Mouse (Mus musculus): ENCODE results near the gene Ebf1. TPM values are rescaled to one million over a fixed set of nuclear protein-coding genes. Genes with fewer than 3 reads are reported as not detected.
A peak's percentile ranks its signal among the peaks of the same experiment; 100 is the strongest.

Ebf1 gene
- polyA plus RNA-seq, 1 experiment = 188 TPM

- TF ChIP-seq POLR2A (IDR thresholded peaks at IDR 0.05; ENCODE audit: borderline replicate concordance, control insufficient read depth, low read depth, low read length) (no peak), CTCF (IDR thresholded peaks at IDR 0.05; ENCODE audit: control insufficient read depth, insufficient read depth, low read length) (no peak)
- WGBS = 84% methylated on average over 4 of the region's 4 CpGs
These were observed 265.4 kb downstream of the Ebf1 start for GRCm38 (mm10) chr11:44882476-44882970.

GRCm38 (mm10) chr11:44884337-44884736 is 267.2 kb downstream of the Ebf1 start:
- no peak overlapping the region for H3K4me3 ChIP-seq (replicated peaks; ENCODE audit: control insufficient read depth, low read depth, low read length)
- TF ChIP-seq CTCF (IDR thresholded peaks at IDR 0.05; ENCODE audit: control insufficient read depth, insufficient read depth, low read length) = no peak
- TF ChIP-seq POLR2A (IDR thresholded peaks at IDR 0.05; ENCODE audit: borderline replicate concordance, control insufficient read depth, low read depth, low read length) = no peak
- H3K4me1 ChIP-seq (ENCODE audit: control insufficient read depth, insufficient read depth, low read length) = no peaks in the 10 kb centered on the region; the same call in 1 of the 2 replicates
- no peak overlapping the region for H3K27ac ChIP-seq (ENCODE audit: control insufficient read depth, insufficient read depth, low read depth, low read length, poor library complexity)
- 69% methylated on average over 3 of the region's 3 CpGs for WGBS

More at GRCm38 (mm10) chr11:44882476-44882970, 265.4 kb downstream of the Ebf1 start:
- Histone ChIP-seq H3K4me3 (replicated peaks; ENCODE audit: control insufficient read depth, low read depth, low read length) (no peak overlapping the region), H3K27ac (ENCODE audit: control insufficient read depth, insufficient read depth, low read depth, low read length, poor library complexity) (no peak overlapping the region), H3K4me1 (ENCODE audit: control insufficient read depth, insufficient read depth, low read length) (no peaks in the 10 kb centered on the region; the same call in 1 of the 2 replicates)

- Histone ChIP-seq H3K27ac (ENCODE audit: control insufficient read depth, insufficient read depth, low read depth, low read length, poor library complexity) (no peak overlapping the region), H3K4me3 (replicated peaks; ENCODE audit: control insufficient read depth, low read depth, low read length) (no peak overlapping the region), H3K4me1 (ENCODE audit: control insufficient read depth, insufficient read depth, low read length) (no peaks in the 10 kb centered on the region; the same call in 1 of the 2 replicates)
- TF ChIP-seq POLR2A (IDR thresholded peaks at IDR 0.05; ENCODE audit: borderline replicate concordance, control insufficient read depth, low read depth, low read length) (no peak), CTCF (IDR thresholded peaks at IDR 0.05; ENCODE audit: control insufficient read depth, insufficient read depth, low read length) (no peak)
- 87% methylated on average over 2 of the region's 2 CpGs for WGBS
These were observed 269.8 kb downstream of the Ebf1 start for GRCm38 (mm10) chr11:44886897-44887296.

GRCm38 (mm10) chr11:44887691-44888090 is 270.6 kb downstream of the Ebf1 start:
- H3K4me3 ChIP-seq (replicated peaks; ENCODE audit: control insufficient read depth, low read depth, low read length) = no peak overlapping the region
- H3K27ac ChIP-seq (ENCODE audit: control insufficient read depth, insufficient read depth, low read depth, low read length, poor library complexity) = no peak overlapping the region
- H3K4me1 ChIP-seq (ENCODE audit: control insufficient read depth, insufficient read depth, low read length) = no peaks in the 10 kb centered on the region; the same call in 1 of the 2 replicates
- 79% methylated on average over 7 of the region's 7 CpGs for WGBS
- no peak for TF ChIP-seq POLR2A (IDR thresholded peaks at IDR 0.05; ENCODE audit: borderline replicate concordance, control insufficient read depth, low read depth, low read length)

- TF ChIP-seq CTCF (IDR thresholded peaks at IDR 0.05; ENCODE audit: control insufficient read depth, insufficient read depth, low read length) (no peak), POLR2A (IDR thresholded peaks at IDR 0.05; ENCODE audit: borderline replicate concordance, control insufficient read depth, low read depth, low read length) (no peak)
- no peak overlapping the region for H3K4me3 ChIP-seq (replicated peaks; ENCODE audit: control insufficient read depth, low read depth, low read length)
- 80% methylated on average over 4 of the region's 4 CpGs for WGBS
- no peak overlapping the region for H3K27ac ChIP-seq (ENCODE audit: control insufficient read depth, insufficient read depth, low read depth, low read length, poor library complexity)
- H3K4me1 ChIP-seq (ENCODE audit: control insufficient read depth, insufficient read depth, low read length) = peaks cover 3% of the 10 kb centered on the region; the same call in 1 of the 2 replicates
These were observed 271.3 kb downstream of the Ebf1 start for GRCm38 (mm10) chr11:44888390-44888789.

- no peak for TF ChIP-seq CTCF (IDR thresholded peaks at IDR 0.05; ENCODE audit: control insufficient read depth, insufficient read depth, low read length)
- no peak; the same call in 1 of the 2 replicates for TF ChIP-seq POLR2A (IDR thresholded peaks at IDR 0.05; ENCODE audit: borderline replicate concordance, control insufficient read depth, low read depth, low read length)
- Histone ChIP-seq H3K4me1 (ENCODE audit: control insufficient read depth, insufficient read depth, low read length) (peaks cover 6% of the 10 kb centered on the region; the same call in 1 of the 2 replicates), H3K27ac (ENCODE audit: control insufficient read depth, insufficient read depth, low read depth, low read length, poor library complexity) (peak overlapping the region; percentile 68), H3K4me3 (replicated peaks; ENCODE audit: control insufficient read depth, low read depth, low read length) (peak overlapping the region; percentile 35)
- WGBS = 19% methylated on average over 18 of the region's 18 CpGs
These were observed 275.9 kb downstream of the Ebf1 start for GRCm38 (mm10) chr11:44892814-44893521.

GRCm38 (mm10) chr11:44893986-44894385 is 276.9 kb downstream of the Ebf1 start:
- Histone ChIP-seq H3K27ac (ENCODE audit: control insufficient read depth, insufficient read depth, low read depth, low read length, poor library complexity) (no peak overlapping the region), H3K4me1 (ENCODE audit: control insufficient read depth, insufficient read depth, low read length) (peaks cover 7% of the 10 kb centered on the region; the same call in 1 of the 2 replicates), H3K4me3 (replicated peaks; ENCODE audit: control insufficient read depth, low read depth, low read length) (no peak overlapping the region)
- TF ChIP-seq CTCF (IDR thresholded peaks at IDR 0.05; ENCODE audit: control insufficient read depth, insufficient read depth, low read length) (no peak), POLR2A (IDR thresholded peaks at IDR 0.05; ENCODE audit: borderline replicate concordance, control insufficient read depth, low read depth, low read length) (no peak)

GRCm38 (mm10) chr11:44894798-44895197 is 277.7 kb downstream of the Ebf1 start:
- Histone ChIP-seq H3K4me1 (ENCODE audit: control insufficient read depth, insufficient read depth, low read length) (peaks cover 7% of the 10 kb centered on the region; the same call in 1 of the 2 replicates), H3K27ac (ENCODE audit: control insufficient read depth, insufficient read depth, low read depth, low read length, poor library complexity) (no peak overlapping the region), H3K4me3 (replicated peaks; ENCODE audit: control insufficient read depth, low read depth, low read length) (no peak overlapping the region)
- TF ChIP-seq CTCF (IDR thresholded peaks at IDR 0.05; ENCODE audit: control insufficient read depth, insufficient read depth, low read length) (no peak), POLR2A (IDR thresholded peaks at IDR 0.05; ENCODE audit: borderline replicate concordance, control insufficient read depth, low read depth, low read length) (no peak)
- 62% methylated on average over 4 of the region's 4 CpGs for WGBS

Measured in bone marrow, adult 2 months (tissue).